Mouse (Mus musculus) kidney, adult 9 months (tissue): ENCODE measurements around the gene Hydin.
"Not testable (repeated sequence)": the region's sequence is repeated elsewhere in the genome, so short reads cannot be mapped to it uniquely, and the experiment has no call there.

Experiments used
- DNase-seq: peaks from one replicate; pipeline ENCODE4 v3.0.0; 2022

Gene Hydin

DNA sequence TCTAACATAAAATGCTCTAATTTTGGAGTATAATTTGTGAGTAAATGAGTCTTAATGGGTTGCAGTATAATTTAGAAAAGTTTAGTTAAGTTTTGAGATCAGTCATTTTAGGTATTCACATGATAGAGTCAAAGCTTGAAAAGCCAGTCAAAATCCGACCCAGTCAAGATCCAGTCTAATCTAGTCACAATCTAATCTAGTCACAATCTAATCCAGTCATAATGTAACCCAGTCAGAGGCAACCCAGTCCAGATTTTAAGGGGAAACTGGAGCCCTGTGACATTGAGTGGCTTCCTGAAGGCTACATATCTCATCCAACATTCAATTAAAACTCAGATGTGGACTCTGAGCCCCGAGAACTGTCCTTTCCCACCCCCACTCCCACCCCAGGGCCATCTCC lies 72.7 kb downstream of the Hydin start:
- no peak for DNase-seq

DNA sequence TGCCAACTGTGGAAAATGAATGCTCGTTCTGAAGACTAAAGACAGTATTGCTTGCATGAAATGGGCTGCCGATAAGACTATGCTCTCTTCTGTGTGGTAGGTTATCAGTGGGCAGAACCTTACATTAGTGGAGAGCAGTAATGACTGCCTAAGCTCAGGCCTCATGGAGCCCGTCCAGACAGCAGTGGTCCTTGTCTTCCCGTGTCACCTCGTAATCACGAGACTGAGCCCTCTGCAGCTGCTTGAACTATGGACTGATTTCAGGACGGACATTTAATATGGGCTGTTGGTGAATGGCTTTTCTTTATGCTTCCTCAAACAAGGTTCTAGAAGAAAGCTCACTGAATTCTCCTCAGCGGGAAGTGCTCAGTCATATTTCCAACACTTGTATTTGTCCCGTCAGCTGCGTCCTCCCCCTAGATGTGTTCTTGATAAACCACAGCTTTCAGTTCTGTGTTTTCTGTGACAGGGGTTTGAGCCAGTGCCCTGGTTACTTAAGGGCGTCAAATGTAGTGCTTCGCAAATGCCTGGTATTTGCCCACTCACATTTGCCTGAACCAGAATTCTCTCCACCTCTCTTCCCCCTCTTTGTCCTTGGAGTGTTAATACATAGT lies 73.4 kb downstream of the Hydin start:
- DNase-seq = no peak

DNA sequence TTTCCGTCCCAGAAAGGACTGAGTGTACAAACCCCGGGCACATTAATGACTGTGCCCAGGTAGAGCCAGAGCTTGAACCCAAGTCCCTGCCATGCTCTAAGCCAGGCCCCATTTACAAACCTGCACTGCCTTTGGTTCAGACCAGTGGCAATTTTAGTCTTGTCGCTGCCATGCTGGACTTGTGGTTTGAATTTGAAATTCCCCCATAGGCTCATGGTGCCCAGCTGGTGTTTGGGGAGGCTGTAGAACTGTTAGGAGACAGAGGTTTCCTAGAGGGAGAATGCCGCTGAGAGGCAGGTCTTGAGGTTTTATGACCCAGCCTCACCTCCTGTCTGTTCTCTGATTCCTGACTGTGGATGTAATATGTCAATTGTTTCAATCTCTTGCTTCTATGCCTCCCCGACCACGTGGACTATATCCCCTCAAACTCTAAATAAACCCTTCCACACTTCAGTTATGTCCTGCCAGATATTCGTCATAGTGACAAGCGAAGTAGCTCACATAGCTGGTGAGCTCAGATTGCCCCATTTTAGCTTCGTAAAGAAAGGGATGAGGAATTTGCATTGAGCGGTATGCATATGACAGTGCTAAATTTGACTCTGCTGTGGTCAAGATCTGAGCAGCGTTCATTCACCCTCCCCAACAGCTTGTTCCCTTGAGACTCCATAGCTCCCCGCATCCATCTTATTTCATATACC lies 79.1 kb downstream of the Hydin start:
- no peak for DNase-seq

DNA sequence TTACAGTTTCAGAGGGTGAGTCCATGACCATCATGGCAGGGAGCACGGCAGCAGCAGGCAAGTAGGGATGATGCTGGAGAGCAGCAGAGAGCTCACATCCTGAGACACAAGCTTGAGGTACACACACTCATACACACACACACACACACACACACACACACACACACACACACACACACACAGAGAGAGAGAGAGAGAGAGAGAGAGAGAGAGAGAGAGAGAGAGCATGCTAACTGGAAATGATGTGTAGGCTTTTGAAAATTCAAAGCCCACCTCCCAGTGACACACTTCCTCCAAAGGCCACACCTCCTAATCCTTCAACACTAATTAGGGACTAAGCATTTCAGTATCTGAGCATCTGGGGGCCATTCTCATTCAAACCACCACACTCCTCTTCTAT lies 80.1 kb downstream of the Hydin start:
- no peak for DNase-seq

DNA sequence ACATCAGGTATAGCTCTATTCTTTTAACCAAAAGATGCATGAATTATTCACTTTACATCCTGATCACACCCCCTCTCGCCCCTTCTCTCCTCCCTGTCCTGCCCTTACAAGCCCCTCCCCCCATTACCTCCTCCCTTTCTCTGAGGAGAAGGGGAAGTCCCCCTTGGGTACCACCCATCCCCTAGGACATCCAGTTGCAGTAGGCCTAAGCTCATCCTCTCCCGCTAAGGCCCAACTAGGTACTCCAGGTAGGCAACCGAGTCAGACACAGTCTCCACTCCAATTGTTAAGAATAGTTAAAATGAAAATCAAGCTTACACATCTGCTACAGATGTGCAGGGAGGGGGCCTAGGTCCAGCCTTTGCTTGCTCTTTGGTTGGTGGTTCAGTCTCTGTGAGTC lies 83.9 kb downstream of the Hydin start:
- no peak for DNase-seq

DNA sequence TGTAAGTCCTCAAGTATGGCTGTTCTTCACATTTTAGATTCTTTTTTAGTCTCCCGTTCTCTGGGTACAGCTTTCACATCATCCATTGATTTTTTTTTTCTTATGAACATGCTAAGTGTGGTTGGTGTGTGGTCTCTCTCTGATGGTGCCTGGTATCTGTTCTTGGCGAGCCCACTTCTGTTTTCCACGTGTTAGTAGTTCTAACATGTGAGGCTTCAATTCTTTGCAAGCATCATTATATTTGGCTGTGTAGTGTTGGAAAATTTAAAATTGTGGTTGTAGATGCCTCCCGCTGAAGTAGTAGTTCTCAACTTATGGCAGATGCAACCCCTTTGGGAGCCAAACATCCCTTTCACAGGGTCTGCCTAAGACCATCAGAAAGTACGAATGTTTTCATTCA lies 85.1 kb downstream of the Hydin start:
- DNase-seq = no peak

DNA sequence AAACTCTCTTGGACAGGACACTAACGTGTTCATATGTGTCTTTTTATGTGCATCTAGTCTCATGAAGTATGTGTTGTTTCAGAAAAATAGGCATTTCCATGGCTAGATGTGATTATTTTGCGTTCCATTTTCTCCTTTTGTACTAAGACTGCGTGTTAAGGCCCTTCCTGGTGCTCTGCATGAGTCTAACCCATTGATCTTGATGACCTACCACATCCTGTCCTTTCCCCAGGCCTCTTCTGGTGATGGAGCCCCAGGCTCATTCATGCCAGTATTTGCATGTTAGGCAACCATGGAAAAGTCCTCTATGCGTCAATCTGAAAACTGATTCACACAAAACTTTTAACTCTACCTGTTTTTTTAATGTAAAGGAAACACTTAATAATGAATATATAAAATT lies 96.2 kb downstream of the Hydin start:
- DNase-seq = no peak

DNA sequence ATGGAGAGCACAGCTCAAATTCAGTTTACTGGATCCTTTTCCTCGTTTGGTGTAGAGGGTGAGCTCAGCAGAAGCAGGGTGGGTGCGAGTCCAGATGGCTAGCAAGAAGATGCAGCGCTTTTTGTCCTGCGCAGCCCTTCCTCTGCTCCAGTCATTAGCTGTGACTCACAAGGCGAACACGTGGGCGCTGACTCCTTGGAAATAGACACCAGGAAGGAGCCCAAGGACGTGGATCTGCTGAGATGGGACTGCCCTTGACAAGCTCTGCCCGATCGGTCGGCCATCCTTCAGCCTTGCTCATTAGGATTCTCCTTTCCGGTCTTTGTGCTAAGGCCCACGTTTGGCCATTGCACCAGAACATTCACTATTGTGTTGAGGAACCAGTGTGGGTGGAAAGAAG lies 106.1 kb downstream of the Hydin start:
- no peak for DNase-seq

DNA sequence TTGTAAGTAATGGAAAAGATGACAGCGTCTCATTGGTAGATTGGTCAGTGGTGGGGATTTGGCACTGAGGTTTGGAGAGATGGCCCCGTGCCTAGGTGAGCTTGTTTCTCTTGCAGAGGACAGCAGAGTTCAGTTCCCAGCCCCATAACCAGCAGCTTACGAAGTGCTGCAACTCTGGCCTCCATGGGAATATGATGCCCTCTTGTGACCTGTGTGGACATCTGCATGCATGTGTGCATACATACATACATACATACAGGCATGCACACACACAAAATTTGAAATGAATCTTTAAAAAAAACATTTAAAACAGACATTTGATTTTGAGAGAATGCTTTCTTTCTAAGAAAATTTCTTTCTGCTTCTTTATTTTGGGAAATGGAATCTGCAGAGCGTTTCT lies 106.9 kb downstream of the Hydin start:
- DNase-seq = no peak

DNA sequence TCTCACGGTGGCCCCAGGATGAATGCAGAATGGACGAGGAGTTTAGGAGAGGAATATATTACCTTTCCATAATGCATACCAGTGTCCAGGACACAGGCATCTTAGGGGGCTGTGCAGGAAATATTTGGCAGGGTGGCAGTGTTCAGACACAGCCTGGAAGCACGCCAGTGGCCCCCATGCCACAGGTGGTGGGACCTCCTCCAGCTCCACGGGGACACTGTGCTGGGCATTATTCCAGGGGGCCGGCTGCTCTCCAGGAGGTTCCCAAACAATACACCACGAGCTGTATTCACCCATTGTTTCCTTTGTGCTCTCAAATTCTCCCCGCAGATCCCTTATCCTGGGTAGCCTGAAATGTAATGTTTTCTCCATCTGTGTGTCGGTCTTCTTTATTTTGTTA lies 116.0 kb downstream of the Hydin start:
- DNase-seq = no peak

DNA sequence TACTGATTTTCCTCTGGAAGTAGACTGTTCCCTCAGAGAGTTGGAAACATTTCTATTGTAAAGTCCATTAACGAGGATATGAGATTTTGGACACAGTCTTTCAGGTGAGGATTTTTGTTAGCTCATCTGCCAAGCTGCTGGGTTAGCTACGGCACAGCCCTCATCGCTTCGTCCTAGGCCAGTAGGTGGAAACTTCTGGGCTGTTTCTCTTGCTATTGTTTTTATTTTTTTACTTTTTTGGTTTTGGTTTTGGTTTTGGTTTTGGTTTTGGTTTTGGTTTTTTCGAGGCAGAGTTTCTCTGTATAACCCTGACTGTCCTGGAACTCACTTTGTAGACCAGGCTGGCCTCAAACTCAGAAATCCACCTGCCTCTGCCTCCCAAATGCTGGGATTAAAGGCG lies 117.9 kb downstream of the Hydin start:
- not testable (repeated sequence) for DNase-seq

DNA sequence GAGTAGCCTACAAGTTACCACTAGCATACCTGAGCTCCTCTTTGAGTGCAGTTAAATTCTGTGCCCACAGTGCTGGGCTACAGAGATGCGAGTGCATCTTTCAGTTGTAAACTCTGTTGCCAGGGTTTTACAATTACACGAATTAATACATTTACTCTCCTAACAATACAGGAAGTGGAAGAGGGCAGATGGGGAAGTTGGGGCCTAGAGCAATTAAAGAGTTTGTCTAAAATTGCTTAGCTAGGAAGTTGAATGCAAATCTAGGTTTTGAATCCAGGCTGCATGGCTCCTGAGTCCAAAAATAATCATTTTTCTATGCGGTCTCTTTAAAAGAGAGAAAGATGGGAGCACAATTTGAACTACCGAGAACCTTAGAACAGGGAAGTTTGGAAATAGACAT lies 128.9 kb downstream of the Hydin start:
- no peak for DNase-seq

DNA sequence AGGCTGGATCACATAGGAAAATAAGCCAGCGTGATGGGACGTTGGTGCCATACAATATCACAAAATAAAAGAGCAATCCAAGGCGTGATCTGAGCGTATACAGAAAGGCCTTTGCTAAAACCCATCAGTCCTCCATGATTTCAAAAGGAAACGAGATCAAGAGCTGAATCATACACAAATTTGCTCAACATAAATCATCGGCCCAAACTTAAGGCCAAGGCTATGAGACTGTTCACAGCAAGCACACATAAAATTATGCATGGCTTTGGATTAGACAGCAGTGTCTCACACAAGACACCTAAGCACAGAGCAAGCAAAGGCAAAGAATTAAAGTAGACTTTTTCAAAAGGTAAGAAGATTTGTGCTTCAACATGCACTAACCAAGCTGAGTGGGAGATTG lies 133.8 kb downstream of the Hydin start:
- DNase-seq = no peak

DNA sequence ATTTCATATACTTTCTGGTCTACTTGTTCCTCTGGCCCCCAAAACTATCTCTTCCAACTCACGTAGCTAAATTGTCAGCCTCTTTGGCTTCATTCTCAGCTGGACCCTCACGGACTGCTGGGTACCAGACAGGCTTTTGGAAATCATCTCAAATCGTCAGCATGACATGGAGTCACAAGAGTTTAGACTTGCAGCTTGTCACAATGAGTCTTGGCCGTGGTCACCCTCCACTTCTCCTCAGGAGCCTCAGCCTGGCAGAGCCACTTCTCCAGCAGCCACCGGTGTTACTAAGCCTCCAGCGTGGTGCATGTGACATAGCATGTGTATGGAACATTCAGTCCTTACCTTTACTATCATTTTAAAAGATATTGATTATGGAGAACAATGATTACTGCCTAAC lies 135.5 kb downstream of the Hydin start:
- no peak for DNase-seq

DNA sequence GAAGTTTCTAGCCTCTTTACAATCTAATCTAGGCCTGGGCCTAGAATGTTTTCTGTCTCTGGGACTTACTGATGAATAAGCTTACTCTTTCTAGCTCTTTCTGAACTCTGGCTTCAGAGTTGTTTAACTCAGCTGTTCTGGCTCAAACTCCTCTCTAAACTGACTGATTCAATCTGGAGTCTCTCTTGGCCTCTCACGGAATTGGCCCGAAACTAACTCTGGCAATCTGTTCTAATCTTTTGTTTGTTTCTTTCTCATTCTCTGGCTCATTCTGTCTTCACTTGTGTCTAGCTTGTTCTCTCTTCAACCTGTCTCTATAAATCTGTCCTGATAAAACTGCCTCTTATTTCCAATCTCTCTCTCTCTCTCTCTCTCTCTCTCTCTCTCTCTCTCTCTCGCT lies 137.7 kb downstream of the Hydin start:
- DNase-seq = no peak

DNA sequence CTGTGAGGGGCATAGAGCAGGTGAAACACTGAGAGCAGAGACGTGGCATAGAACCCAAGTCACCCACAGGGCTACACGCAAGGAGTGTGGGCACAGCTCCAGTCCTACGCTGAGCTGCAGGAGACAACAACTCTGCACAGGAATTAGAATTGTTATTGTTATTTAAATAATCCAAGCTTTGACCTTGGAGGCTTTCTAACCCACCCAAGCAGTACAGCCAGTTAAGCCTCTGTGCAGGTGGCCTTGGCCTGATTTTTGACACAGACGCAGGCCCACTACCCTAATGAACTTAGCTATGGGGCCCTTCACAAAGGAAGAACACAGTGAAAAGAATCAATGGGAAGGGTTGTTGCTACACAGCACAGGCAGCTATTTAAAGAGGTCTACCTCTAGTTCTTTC lies 148.3 kb downstream of the Hydin start:
- no peak for DNase-seq

DNA sequence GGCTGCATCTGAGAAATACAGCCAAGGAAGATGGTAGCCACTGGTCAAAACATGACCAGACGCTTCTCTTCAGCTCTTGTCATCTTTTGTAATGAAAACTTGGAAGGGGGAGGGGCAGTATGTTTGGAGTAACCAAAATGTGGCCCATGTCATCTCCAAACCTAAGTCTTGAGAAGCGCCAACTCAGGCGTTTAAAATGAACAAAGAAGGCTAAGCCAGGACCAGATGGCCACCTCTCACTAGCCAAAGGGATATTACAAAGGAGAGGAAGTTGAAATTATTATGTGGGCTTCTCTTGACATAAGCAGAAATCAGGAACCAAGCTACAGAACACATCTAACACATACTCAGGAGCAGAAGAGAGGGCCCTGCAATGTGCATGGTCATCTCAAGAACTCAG lies 150.2 kb downstream of the Hydin start:
- DNase-seq = no peak

DNA sequence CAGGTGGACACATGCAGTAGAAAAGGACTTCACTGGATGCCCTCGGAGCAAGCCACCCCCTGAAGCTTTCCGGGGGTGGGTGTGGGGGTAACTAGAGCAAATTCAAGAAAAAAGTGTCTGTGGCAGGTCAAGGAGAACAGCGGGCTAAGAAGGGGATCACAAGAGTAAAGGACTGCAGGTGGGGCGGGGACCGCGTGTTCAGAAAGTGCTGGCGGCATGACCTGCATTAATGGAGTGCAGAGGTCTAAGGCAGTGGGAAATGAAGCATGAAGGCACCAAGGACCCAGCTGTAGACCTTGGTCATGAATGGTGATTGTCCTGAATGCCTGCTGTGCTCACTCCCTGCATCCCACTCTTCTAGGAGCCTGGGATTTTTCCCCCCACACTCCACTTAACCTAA lies 151.0 kb downstream of the Hydin start:
- peak; percentile 45 for DNase-seq

DNA sequence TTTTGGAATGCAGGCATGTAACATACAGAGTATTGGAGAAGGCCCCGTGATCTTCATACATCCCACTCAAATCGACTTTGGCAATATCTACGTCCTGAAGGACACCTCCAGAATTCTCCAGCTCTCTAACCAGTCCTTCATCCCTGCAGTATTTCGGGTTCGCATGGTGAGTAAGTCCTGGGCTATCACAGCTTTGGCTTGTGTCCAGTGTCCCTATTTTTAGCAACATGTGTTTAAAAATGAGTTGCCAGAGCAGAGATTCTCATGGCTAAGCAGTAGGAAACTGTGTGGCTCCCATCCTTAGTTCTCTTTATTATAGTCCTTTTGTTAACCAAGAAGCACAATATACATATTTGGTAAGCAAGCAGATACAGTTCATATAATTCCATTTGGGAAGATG lies 152.9 kb downstream of the Hydin start:
- no peak for DNase-seq

DNA sequence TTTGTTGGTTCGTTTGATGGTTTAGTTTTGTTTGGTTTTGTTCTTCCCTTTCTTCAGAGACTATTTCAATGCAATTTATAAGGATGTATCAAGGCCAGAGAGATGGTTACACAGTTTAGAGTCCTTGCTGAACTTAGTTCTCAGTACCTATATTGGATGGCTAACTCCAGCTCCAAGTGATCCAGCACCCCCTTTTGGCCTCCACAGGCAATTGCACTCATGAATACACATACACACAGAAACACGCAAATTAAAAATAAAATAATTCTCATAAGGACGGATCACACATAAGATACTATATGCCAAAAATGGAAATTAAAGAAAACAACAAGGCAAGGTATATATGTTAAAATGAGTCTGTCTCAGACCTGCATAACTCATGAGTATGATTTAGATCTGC lies 153.4 kb downstream of the Hydin start:
- DNase-seq = no peak

DNA sequence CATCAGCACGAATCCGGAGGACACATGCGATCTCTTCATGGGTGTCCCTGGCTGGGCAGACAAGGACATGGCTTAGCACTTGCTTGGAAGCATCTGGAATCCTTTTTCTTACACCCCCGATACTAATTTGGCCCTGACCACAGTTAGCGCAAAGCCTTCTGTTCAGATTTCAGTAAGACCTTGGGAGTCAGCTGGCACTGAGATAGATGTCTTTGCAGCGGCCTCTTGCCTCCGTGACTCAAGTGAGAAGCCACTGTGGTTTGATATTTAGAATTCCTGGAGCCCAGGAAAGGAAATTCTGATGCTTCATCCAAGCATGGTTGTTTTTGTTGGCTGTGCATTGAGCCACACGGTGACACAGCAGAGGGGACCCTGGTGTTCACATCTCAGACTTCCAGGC lies 157.4 kb downstream of the Hydin start:
- no peak for DNase-seq

DNA sequence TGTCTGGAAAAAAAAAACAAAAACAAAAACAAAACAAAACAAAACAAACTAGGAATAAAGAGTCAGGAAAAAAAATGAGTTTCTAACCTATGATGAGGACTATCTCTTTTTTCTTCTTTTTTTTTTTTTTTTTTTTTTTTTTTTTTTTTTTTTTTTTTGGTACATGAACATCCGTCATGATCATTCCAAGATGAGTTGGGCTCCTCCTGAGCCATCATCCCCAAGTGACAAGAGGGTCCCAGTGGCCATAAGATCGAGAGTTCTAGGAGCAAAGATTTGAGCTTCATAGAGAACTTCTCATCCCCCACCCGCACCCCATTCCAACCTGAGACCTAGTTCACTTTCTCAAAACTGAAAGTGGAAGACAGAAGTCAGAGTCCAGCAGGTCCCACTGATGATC lies 164.6 kb downstream of the Hydin start:
- DNase-seq = no peak

DNA sequence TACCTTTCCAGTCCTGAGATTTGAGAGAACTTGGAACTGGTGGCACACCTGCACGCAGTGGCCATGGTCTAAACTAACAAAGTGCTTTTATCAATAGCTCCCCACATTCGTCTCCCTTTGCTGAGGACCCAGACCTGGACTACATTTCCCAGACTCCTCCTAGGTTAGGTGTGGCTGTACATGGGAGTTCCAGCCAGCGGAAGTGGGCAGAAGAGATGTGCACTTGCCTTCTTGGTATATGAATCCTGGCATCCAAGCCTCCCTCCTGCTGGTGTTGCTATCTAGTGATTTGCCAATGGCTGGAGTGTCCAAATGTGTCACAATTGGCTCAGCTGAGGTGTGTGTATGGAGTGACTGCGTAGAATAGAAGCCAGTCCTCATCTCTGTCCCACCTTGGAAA lies 173.8 kb downstream of the Hydin start:
- no peak for DNase-seq

DNA sequence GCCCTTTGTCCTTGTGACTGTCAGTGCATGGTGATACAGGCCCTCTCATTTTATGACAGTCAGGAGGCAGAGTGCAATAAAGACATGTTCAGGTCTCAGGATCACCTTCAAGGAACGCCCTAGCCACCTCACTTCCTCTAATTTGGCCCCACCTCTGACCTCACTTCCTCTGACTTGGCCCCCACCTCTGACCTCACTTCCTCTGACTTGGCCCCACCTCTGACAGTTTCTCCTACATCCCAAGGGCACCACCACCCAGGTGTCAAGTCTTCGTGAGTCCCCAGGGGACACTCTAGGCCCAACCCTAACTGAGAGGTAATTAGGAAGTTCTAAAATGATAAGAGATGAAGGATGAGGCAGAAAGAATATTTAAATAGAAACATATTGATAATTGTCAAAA lies 177.5 kb downstream of the Hydin start:
- no peak for DNase-seq

DNA sequence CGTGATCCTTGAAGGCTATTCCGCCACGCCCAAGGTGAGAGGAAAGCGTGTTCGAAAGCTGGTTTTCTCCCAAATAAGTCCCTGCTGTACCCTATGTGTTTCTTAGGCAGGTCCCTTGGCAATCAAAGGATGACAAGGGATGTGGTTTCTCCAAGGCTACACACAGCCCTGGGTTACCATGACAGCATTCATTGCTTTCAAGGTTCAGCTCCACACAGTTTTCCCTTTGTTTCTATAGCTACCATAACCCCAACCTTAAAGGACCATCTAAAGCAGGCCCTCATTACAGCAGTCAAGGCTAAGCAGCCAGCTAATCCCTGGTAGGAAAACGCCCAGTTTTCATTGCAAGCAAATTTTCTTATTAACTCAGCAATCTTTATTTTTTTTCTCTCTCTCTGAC lies 183.7 kb downstream of the Hydin start:
- no peak for DNase-seq
